In the genomic region with DNA sequence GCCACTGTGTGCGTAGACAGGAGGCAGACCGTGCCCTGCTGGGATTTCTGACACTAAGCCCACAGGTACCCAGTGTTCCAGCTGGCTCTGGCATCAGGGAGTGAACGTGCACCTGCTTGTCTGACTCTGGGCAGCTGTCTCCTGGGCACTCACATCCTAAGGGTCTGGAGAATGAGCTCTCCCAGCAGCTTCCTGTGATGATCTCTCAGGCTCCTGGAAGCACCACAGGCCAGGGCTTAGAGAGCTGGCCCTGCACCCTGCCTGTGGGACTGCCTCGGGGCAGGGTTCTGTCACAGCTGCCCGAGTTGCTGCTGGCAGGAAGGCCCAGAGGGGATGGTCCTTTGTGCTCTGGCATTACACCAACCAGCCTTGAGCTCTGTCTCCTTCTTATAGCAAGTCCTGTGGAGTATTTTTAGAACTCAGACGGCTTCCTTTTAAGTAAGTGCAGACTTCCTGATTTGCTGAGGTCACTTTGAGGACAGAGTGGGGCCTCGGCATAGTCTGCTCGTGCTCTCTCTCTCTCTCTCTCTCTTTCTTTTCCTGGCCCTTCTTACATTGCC, we compare ENCODE assay signal across 7 mouse cellular contexts. TPM values are rescaled to one million over a fixed set of nuclear protein-coding genes. Genes with fewer than 3 reads are reported as not detected.
DNase-seq lines count a peak whose midpoint lies in the region; ATAC-seq lines count a peak whose summit lies in the region.

No protein-coding gene starts in this region.

- H3K4me2 ChIP-seq in embryonic facial prominence, embryonic 11.5 days (ENCODE audit: low read depth, low read length), result no peak overlapping the region

- no peaks in the 10 kb centered on the region for H3K9me3 ChIP-seq in embryonic facial prominence, embryonic 11.5 days (replicated peaks; ENCODE audit: control insufficient read depth, low read length)

- WGBS in embryonic facial prominence, embryonic 11.5 days, result 32% methylated on average over 8 of the region's 8 CpGs

- H3K4me1 ChIP-seq in embryonic facial prominence, embryonic 11.5 days (ENCODE audit: control insufficient read depth, insufficient read depth, low read length), result no peaks in the 10 kb centered on the region; the same call in none of the 2 replicates

- DNase-seq in 416B (ENCODE audit: low read depth), result peak; percentile 96
- DNase-seq in B cell, adult 2 months, result peak; percentile 44 to 46
- peak; percentile 73 for DNase-seq in embryonic facial prominence, embryonic 11.5 days (ENCODE audit: low spot score)
- DNase-seq in heart, postnatal 10 days, result peak; percentile 84 to 91
- DNase-seq in kidney, postnatal 4 days, result peak; percentile 46 to 71
- no peak for DNase-seq in urinary bladder, postnatal 10 days (ENCODE audit: low spot score)

- H3K9ac ChIP-seq in embryonic facial prominence, embryonic 11.5 days (replicated peaks; ENCODE audit: low read length), result no peak overlapping the region

- intact Hi-C loops in heart, postnatal 10 days (cut with DNase I), result no loop called here

- 0 out of 2 replicates have a peak overlapping the region, but pooled peaks have one; percentile 25 for H3K27ac ChIP-seq in embryonic facial prominence, embryonic 11.5 days (replicated peaks; ENCODE audit: low read depth, low read length)

- no peaks in the 10 kb centered on the region for H3K36me3 ChIP-seq in embryonic facial prominence, embryonic 11.5 days (replicated peaks; ENCODE audit: control insufficient read depth, insufficient read depth, low read depth, low read length)

- 0 out of 2 replicates have a peak, but pooled peaks have one; percentile 19 for ATAC-seq in embryonic facial prominence, embryonic 11.5 days (replicated peaks; ENCODE audit: insufficient number of reproducible peaks, low FRiP score, low TSS enrichment, low read depth)
- ATAC-seq in megakaryocyte progenitor cell, adult 5-6 weeks (replicated peaks; ENCODE audit: poor library complexity), result peak; percentile 90

- H3K27me3 ChIP-seq in embryonic facial prominence, embryonic 11.5 days (ENCODE audit: control insufficient read depth, insufficient read depth, low read length), result no peaks in the 10 kb centered on the region

- no peak overlapping the region for H3K4me3 ChIP-seq in embryonic facial prominence, embryonic 11.5 days (ENCODE audit: low read depth, low read length)

RNA-seq across cellular contexts. Expression of a gene that starts 23.2 kb away (rescaled TPM):
- 83.3 and 90.6 TPM in 2 replicates for polyA plus RNA-seq in embryonic facial prominence, embryonic 11.5 days (2014; fragmentation: Nextera tagmentation; extraction: Ambion mirVana)
- total RNA-seq in heart, postnatal 10 days (2021), result 10 to 100 TPM; 65.4 to 67.4 TPM
- total RNA-seq in megakaryocyte progenitor cell, adult 5-6 weeks (2015), result 35.5 and 44.0 TPM in 2 replicates
- total RNA-seq in megakaryocyte progenitor cell, adult 5-6 weeks (2017), result 62.3 and 72.8 TPM in 2 replicates
